Mouse (Mus musculus) left cerebral cortex, adult 18-20 months (tissue): Measurements from ENCODE around the gene Vwa7. TPM values are rescaled to one million over a fixed set of nuclear protein-coding genes. Genes with fewer than 3 reads are reported as not detected.
"Not testable (repeated sequence)": the region's sequence is repeated elsewhere in the genome, so short reads cannot be mapped to it uniquely, and the experiment has no call there.

Experiments used
- DNase-seq, 2 experiments: peaks; one replicate each; pipeline ENCODE4 v3.0.0; 2021 to 2022; ENCODE audit warnings: low spot score in 2 of 2, mixed read lengths in 1 of 2
- total RNA-seq, 2 experiments: library from RNA; stranded (reverse); gene quantifications; 2 replicates each; pipeline ENCODE4 v1.2.3; 2021

Vwa7 gene
- total RNA-seq, 2 experiments from 2014 or later, result 0.61 to 0.77 TPM

- not testable (repeated sequence) for DNase-seq
Measured at GRCm38 (mm10) chr17:34999871-35000716, 16.3 kb upstream of the Vwa7 start.

GRCm38 (mm10) chr17:35000717-35001451 is 15.5 kb upstream of the Vwa7 start, which contains the start of gene Vars:
Vars (plus strand) TSS chr17:35000987.
- peak; percentile 67 to 78 for DNase-seq

GRCm38 (mm10) chr17:35001452-35002152 is 14.8 kb upstream of the Vwa7 start:
- DNase-seq, result peak; percentile 25 to 28

GRCm38 (mm10) chr17:35002153-35002865 is 14.1 kb upstream of the Vwa7 start:
- DNase-seq, result no peak

GRCm38 (mm10) chr17:35003022-35003838 is 13.1 kb upstream of the Vwa7 start:
- no peak for DNase-seq

GRCm38 (mm10) chr17:35004075-35004717 is 12.2 kb upstream of the Vwa7 start:
- no peak for DNase-seq

- no peak for DNase-seq
Measured at GRCm38 (mm10) chr17:35005158-35005557, 11.2 kb upstream of the Vwa7 start.

GRCm38 (mm10) chr17:35005902-35006301 is 10.5 kb upstream of the Vwa7 start:
- DNase-seq, result not testable (repeated sequence)

- no peak for DNase-seq
Measured at GRCm38 (mm10) chr17:35007387-35007991, 8.9 kb upstream of the Vwa7 start.

- DNase-seq, result no peak
Measured at GRCm38 (mm10) chr17:35009586-35009985, 6.8 kb upstream of the Vwa7 start.

GRCm38 (mm10) chr17:35011440-35011839 is 4.9 kb upstream of the Vwa7 start:
- DNase-seq, result no peak

GRCm38 (mm10) chr17:35012430-35012829 is 3.9 kb upstream of the Vwa7 start:
- no peak for DNase-seq

GRCm38 (mm10) chr17:35013221-35013620 is 3.2 kb upstream of the Vwa7 start:
- DNase-seq, result no peak

- no peak for DNase-seq
Measured at GRCm38 (mm10) chr17:35015296-35015695, 1.1 kb upstream of the Vwa7 start.

GRCm38 (mm10) chr17:35016791-35017705 is 669 bp downstream of the Vwa7 start:
- DNase-seq, result no peak

- DNase-seq, result no peak
Measured at GRCm38 (mm10) chr17:35017706-35018030, 1.3 kb downstream of the Vwa7 start.

- DNase-seq, result no peak
Measured at GRCm38 (mm10) chr17:35018171-35018570, 1.8 kb downstream of the Vwa7 start.

- DNase-seq, result no peak
Measured at GRCm38 (mm10) chr17:35019894-35020293, 3.5 kb downstream of the Vwa7 start.
